Mouse (Mus musculus): ENCODE measurements around the gene Car12.

Gene Car12

DNA sequence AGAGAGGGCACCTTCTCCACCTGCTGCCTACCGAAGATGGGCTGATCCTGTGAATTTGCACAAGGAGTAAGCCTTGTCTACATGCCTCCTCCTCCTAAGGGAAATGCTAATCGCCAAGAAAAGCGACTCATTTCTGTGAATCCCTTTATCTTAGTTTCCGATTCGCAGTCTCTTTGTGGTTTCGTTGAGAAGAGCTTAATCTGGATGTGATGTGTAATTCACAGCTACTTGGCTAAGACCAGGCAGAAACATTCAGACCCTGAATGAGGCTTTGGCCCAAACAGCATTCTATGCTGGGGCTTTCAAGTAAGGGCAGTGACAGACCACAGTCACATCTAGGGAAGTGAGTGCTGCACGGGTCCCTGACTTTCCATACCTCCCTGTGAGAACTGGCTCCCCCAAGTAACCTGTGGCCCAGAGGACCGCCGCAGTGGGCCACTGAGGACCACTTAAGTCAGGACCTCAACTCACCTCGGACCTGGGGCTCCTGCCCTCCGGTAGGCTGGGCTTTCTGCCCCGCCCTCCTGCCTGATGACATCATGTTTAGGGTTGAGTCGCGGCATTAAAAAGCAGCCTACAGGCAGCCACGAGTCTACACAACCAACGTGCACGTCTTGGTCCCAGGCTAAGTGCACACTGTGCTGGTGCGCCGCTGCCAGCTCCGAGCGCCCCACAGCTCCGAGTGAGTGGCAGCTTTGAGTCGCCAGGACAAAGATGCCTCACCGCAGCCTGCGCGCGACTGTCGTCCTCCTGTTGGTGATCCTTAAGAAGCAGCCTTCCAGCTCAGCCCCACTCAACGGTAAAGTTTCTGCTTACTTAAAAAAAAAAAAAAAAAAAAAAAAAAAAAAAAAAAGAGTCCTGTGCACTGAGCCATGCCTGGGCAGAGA, at the start of gene Car12:
TSS of gene Car12 (plus strand) at position 552 of the 887 bp plus-strand sequence.
- DNase-seq (ENCODE audit: low spot score) = peak; percentile 44

DNA sequence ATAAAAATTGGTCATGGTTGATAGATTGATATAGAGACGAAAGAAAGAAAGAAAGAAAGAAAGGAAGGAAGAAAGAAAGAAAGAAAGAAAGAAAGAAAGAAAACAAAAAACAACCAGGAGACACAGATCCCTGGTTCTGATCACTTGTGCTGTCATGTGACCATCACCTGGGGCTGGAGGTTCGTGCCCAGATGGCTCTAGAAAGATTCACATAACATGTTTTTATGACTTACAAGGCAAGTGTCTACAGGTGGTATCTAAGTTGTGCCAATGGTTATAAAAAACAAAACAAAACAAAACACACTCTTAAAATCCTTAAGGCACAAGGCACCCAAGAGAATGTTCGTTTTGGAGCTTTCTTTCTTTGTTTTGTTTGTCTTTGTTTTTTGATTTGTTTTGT, 49.7 kb upstream of the Car12 start:
- no peak for DNase-seq (ENCODE audit: low spot score)

DNA sequence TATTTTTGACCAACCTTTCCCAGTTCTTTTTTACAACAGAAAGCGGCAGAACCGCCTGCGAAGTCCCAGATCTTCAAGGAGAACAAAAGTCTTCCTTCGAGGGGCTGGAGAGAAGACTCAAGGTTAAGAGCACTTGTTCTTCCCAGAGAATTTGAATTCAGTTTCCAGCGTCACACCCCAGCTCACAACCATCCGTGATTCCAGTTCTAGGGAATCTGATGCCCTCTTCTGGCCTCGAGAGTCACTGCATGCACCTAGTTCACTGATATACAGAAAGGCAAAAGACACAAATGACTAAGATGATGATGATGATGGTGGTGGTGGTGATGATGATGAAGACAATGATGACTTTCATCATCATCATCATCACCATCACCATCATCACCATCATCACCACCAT, 48.9 kb upstream of the Car12 start:
- DNase-seq (ENCODE audit: low spot score) = no peak

DNA sequence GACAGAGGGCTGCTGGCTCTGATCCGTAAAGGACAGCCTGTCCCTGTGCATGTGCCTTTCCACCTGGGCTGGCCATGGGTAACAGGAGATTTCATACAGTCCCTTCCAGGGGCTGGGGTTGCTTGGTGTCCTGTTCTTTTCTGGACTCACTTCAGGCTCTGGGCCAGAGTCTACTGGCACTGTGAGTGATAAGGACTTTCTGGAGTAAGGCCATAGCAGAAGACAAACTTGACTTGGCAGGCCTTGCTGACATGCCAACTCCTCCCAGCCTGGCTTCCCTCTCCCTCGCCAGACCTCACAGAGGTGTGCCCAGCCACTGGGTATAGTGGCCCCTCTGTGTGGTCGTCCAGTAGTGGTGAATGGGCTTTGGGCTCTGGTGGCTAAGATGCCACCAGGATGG, 47.3 kb upstream of the Car12 start:
- DNase-seq (ENCODE audit: low spot score) = no peak

DNA sequence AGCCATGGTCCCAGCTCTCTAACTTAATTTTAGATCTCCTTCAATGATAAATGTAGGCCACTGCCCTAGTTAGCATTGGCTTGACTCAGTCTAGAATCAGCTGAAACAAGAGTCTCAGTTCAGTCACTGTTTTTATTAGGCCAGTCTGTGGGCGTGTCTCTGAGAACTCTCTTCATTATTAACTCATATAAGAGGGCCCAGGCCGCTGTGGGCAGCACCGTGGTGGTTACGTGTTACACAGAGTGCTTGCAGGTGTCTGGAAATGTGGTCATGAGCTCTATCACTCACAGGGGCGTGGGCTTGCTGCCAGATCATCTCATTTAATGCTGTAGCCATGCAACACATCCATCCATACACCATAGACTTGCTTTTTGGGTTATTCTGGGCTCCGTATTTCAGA, 46.4 kb upstream of the Car12 start:
- no peak for DNase-seq (ENCODE audit: low spot score)

DNA sequence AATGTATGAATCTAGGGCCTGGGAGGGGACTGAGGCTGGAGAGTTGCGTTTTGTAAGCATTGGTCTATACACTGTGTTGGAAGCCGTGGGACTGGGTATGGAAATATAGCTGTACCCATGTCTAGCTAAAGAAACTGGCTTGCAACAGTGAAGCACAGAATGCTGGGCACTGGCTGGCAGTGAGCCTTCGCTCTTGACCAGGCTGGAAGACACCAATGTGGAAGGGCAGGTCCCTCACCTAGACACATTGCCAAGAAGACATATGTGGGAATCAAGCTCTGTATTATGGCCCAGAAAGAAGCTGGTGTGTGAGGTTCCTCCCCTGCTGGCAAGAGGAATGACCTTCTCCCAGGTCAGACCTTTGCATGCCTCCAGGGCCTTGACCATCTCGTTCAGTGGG, 45.6 kb upstream of the Car12 start:
- DNase-seq (ENCODE audit: low spot score) = no peak

DNA sequence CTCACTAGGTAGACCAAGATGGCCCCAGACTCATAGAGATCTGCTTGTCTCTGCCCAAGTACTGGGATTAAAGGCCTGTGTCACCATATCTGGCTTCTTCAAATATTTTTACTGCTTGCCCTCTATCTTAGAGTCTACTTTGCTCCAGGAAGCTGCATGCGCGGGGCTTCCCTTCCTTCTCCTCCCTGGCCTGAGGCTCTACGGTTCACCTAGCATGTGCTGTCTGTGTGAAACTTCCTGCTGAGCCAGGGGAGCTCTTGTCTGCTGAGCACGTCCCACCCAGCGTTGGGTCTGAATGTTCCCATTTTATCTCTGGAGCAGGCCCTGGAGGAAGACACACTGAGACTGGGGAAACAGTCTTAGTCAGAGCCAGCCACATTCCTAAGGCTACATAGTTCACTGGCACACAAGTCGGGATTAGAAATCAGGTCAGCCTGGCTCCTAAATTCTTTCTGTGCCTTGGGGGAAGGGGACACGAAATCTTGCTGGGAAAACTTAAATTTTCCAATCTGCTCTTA, 43.9 kb upstream of the Car12 start:
- DNase-seq (ENCODE audit: low spot score) = no peak

DNA sequence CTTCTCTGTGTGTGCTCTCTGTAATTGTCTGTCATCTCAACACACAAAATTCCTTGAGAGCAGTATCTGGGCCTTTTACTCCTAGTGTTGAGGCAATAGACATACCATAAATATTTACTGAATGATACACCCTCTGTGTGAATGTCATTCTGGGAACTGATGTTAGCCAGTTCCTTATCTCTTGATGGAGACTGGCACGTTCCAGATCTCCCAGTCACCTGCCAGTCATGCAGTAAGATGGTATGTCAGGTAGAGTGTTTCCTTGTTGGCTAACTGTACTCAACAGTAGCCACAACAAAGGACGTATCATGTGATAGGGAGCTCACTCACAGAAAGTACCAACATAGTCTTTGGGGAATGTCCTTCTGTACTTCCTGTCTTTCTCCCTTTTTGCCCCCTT, 39.7 kb upstream of the Car12 start:
- no peak for DNase-seq (ENCODE audit: low spot score)

DNA sequence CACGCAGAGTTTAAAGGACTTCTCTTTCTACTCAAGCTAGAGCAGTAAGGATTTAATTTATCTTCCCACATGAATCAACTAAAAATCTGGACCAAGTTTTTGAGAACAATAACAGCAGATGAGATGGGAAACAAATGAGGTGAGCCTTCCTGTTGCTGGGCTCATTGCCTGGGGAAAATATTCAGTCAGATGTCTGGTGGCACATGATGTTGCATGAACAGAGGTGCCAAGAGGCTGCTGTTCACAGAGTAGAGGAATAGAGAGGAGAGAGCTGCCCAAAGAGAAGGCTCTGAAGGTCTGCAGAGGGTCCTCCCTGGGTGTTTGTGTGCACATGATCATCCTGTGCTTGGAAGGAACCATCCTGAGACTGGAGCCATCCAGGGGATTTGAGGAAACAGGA, 37.9 kb upstream of the Car12 start:
- no peak for DNase-seq (ENCODE audit: low spot score)

DNA sequence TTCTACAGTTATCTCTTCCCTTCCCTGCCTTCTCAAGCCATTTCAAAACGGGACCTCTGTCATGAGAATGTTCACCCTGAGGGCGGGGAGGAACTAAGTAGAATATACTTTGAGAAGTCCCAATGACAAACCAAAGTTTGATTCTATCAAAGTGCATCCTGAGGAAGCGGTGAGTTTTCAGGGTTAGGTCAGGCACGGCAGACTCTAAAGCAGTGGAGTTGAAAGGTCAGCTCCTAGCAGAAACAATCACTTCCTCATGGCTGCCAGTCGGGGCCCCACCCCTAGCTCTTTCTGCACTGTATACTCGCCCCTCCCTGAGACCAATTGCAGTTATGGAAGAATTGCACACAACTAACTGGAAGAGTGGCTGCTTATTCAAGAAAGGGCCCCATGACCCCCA, 33.4 kb upstream of the Car12 start:
- no peak for DNase-seq (ENCODE audit: low spot score)

DNA sequence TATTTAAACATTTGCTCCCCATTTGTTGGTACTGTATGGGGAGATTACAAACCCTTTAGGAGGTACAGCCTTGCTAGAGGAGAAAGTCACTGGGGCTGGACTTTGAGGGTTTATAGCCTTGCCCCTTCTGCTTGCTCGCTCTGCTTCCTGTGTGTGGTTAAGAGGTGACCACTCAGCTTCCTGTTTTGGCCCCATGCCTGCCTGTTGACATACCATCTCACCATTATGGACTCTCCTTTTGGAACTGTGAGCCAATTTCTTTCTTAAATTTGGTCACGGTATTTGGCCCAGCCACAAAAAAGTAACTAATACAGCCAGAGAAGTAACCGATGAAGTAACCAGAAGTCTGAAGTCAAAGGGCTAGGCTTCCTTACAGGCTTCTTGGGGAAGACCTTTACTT, 30.7 kb upstream of the Car12 start:
- DNase-seq (ENCODE audit: low spot score) = no peak

DNA sequence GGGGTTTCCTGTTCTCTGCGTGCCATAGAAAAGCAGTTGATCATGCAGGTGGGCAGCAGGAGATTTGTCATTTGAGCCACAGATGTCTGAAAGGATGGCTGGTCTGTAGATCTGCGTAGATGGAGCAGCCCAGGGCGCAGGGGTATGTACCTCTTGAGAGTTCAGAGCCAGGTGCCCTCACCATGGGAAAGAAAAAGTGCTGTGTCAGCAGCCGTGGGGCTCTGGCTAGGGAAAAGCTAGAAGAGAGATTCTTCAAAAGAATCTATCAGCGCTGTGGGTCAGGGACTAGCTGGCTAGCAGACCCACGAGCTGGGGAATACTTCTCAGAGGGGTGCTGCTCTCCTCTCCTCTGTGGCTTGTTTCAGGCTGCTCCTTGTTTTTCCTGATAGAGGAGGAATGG, 27.8 kb upstream of the Car12 start:
- DNase-seq (ENCODE audit: low spot score) = no peak

DNA sequence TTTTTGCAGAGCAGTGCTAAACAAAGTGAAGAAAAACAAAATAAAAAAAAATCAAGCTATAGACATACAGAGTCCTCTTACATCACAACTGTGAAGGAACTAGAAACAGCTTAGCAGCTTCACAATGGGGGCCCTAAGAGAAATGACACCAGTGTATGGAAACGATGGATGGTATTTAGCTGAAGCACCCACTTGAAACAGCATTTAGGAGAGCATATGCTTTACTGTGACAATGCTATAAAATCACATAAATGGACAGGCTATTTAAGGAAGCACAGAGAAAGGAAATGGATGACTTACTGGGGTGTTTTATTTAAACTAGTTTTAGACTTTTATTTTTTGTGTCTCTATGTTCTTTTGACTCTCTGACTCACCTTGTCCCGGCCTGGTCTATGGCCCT, 25.8 kb upstream of the Car12 start:
- DNase-seq (ENCODE audit: low spot score) = no peak

DNA sequence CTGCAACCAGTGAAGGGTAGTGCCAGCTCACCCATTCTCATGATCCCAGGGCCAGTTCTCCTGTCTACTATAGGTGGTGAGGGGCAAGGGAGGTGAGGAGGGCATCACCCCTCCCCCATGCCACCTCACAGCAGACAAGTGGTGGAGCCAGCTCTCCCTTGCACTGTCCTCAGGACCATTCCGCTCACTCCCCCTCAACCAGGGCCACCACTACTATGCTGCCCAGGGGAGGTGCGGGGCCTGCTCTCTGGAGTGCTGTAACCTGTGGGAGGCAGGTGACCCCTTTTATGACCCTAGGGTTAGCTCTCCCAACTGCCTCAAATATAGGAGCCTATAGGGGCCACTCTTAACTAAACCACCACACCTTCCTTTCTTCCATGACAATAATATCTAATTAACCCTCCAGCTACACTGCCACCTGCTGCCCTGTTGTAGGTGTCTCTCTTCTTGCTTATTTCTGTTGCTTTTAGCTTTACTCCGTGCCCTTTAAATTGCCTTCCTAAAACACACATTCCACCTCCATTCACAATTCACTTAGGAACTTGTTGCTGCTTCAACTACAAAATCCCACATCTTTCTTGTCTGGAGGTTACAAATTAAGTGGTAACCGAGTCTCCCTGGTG, 21.7 kb upstream of the Car12 start:
- no peak for DNase-seq (ENCODE audit: low spot score)

DNA sequence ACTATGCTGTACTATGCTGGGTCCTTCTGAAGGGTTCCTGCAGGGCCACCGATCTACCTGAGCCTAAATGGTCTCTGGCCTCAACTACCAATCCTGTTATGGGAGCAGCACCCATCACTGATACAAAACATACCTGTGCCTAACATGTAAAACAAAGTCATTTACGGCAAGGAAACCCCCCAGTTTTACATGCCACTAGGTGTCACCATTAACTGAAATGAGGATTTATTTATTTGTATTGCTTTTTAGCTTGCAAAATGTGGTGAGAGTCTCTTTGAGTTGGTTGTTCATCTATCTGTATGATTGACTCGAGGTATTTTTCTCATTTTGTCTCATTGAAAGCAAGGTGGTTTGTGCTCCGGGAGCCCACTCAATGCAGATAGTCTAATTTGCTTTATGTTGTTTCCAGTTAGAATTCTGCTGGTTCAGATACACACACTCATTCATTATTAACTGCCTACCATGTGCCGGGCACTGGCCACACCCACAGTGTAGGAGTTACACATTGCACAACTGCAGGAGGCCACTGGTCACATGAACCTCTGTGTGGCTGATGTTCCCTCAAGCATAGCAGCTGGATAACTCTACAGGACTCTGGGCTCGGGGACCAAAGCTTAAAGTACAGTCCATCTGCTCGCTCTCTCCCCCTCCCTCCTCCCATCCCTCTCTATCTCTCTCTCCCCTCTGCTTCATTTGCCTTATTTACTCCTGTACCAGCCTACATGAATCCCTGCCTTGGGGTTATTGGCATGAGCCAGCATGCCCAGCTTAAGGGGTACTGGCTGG, 15.9 kb upstream of the Car12 start:
- no peak for DNase-seq (ENCODE audit: low spot score)

DNA sequence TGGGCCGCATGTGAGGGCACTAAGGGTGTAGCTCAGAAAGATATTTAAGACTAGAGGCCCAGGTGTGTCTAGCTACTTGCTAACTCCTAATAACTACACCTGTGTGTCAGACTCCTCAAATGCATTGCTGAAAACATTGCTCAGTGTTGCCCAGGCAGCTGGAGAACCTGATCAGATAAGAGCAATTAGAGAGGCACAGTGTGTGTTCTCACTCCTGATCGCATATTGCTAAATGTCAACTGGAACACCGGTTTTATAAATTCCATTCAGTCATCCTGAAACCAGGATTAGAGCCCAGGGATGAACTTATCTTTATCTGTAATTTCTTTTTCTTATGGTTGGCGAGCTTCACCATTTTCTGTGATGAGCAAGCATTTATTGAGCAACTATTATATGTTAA, 13.7 kb upstream of the Car12 start:
- DNase-seq (ENCODE audit: low spot score) = no peak

DNA sequence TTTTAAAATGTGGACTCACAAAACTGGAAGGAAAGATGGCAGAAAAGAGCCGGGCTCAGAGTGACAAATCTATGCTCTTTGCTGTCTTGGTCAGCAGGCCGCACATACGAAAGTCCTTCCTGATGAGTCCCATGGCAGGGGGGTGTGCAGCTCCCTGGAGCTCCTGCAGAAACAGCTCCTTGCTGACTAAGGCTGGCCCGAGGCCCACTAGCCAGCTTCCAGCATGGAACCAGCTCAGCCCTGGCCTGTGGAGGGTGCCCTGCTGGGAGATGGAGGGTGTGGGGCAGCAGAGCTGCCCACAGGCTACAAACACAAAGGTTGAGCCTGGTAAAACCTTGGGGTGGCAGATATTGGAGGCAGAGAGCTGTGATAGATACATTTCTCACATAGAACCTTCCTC, 10.5 kb upstream of the Car12 start:
- no peak for DNase-seq (ENCODE audit: low spot score)

DNA sequence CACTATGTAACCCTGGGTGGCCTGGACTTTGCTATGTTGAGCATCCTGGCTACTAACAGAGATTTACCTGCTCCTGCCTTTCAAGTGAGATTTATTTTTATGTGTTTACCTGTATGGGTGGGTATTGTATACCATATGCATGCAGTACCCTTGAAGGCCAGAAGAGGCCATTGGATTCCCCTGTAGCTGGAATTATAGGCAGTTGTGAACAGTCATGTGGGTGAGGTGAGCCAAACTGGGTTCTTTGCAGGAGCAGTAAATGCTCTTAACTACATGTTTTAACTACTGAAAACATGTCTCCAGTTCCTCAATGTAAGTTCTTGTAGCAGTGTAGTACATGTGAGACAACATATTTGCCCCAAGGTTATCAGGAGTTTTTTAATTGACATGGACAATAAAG, 8.1 kb upstream of the Car12 start:
- DNase-seq (ENCODE audit: low spot score) = no peak

DNA sequence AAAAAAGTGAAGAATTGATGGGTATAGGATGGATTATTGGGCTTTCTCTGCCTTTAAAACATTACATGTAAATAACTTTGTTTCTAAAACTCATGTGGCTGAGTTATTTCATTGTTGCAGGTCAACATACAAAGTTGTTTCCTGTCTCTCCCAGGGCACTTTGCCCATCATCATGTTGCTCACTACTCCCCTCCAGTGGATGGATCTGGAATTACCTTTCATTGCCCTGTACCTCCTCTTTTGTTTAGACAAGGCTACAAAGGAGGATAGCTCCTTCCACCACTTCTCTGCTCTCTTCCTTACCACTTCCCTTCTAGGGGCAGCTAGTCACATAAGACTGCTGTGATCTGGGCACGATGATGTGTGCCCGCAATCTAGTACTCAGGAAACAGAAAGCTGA, 7.7 kb upstream of the Car12 start:
- DNase-seq (ENCODE audit: low spot score) = peak; percentile 65

DNA sequence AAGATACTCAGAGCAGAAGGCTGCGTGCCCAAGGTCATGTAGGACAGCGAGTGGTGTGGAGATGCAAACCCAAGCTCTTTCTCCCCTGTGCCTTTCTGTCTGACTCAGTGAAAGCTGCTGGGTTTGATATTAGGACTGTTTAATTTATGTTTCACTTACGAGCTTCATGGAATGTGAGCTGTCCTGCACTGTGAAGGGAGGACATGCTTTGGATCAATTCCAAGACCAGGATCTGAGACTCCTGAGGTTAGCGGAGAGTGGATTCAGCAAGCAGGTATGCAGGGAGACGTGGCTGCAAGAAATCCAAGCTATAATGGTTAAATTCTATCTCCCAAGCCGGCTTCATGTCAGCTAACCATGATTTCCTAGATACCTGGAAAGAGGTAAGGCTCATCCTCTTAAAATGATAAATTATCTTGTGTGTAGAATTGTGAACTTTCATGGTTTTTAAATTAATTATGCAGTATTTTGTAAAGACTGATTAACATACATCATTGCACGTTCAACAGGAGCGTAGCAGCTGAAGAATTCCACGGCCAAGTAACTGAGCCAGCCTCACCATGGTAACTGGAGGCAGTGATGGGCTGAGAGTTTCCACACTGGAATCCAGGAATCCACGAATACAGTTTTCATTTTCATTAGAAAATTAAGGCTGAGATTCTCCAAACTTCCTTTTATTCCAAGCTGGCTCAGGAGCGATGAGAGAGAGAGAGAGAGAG, 5.3 kb upstream of the Car12 start:
- DNase-seq (ENCODE audit: low spot score) = no peak

DNA sequence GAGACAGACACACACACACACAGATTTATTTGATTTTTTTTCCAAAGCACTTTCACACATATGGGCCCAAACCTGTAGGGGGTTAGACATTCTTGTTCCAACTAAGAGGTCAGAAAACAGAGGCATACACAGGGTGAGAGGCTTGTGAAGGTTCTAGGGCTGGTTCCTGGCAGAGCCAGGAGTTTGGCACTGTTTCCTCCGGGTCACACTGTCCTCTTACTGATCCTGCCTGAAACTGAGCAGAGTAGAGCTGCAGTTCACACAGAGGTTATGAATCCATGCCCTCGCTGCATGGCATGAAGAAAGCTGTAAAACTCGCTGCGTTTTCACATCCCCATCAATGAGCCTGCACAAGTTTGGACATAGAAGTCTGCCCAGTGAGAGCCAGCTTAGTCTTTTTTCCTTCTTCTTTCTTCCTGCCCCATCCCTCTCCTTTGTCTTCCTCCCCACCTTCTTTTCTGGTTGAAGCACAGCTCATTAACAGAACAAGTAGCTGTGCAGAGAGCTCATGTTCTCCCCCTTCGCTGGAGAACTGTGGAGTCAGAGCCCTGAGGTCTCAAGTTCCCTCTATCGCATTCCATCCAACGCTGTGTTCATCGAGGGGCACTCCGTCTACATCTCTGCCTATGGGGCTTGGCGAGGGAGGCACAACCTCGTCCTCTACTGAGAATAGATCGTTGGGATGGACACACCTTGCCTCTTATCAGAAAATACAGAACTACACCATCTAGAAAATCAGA, 4.5 kb upstream of the Car12 start:
- DNase-seq (ENCODE audit: low spot score) = no peak

All from c-Kit-positive CD71-positive TER-119-positive erythroid progenitor cells, embryonic 14.5 days (primary cell).